Mouse (Mus musculus) inflammation-experienced regulatory T-cells, adult 6 months (primary cell): ENCODE results near the gene Stpg1. TPM values are rescaled to one million over a fixed set of nuclear protein-coding genes. Genes with fewer than 3 reads are reported as not detected.

Experiments used
- ATAC-seq: one replicate; pipeline ENCODE4 v1.8.0; 2017
- polyA plus RNA-seq, 3 experiments: library from polyadenylated mRNA; unstranded; fragments of 100-300 nt; shearing (Covaris generic); gene quantifications; one replicate each; pipeline ENCODE4 v1.2.1; 2017

Stpg1 gene
- polyA plus RNA-seq, 3 experiments from 2014 or later = 0.19 TPM; not detected in 2

DNA sequence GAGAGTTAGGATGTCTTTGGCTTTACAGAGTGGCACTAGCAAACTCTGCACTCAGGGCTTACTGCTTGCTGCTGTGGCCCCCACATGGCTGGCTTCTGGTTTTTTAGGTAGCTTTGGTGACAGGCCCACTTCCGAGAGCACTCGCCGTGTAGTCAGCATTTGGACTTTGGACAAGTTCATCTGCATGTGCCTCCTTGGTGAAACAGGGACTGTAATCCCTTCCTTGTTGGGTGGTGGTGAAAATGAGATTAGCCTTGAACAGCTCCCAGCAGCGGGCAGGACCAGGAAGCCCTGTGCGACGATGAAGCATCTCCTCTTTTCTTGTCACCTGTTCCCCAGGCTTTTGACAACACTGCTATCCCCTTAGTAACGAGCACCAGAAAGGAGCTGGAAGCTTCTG, 19.3 kb downstream of the Stpg1 start:
- ATAC-seq = no peak

DNA sequence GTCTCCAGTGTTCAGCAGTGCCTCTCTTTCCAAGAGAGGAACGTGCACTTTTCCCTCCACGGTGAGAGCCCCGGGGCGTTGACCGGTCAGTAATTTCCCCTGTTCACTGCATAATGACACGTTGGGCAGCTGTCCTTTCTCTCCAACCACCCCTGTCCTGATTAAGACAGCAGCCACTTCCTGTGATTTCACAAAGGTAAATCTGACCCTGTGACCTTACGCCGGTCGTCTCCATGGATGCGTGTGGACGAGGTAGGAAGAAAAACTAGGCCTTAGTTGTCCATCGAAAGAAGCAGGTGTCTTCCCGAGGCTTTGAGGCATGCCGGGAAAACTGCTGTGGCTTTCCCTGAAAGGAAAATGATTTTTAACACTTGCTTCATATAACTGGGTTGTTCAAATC, 20.3 kb downstream of the Stpg1 start:
- ATAC-seq = no peak

DNA sequence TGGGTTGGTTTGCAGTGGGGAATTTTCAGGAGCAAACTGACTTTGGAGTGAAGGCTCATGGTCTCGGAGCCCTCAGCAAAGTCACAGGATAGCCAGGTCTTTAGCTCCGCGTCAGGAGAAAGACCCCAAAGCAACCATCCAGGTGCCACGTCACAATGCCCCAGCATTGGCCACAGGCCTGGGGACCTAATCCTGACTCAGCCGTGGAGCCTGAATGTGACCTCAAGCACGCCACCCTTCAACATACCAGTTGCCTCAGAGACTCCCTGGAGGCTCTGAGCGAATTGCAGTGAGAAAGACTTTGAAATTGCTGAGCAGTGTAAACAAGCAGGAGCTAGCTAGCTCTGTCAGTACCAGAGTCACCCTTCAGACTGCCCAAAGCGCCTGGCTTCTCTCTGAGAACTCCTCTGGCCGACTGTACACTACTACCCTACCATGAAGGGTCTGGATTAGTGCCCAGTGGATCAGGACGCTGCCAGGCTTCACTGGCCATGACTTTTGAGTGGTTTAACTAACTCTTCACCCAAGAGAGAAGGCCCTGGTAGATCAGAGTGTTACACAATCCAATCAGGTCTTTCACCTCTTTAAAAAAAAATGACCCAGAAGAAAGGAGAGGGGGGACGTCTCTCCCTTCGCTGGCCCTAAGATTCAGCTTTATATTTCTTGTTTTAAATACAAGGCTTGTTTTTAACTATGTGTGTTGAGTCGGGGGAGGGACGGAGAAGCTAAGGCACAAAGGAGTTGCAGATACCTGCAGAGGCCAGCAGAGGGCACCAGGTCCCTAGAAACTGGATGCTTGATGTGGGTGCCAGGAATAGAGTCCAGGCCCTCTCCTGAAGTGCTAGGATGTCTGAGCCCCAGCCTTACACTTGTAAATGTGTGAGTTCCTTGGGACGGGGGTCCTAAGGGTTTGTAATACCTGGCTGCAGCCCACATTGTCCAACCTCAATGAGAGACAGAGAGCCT, 22.0 kb downstream of the Stpg1 start:
- ATAC-seq = no peak

DNA sequence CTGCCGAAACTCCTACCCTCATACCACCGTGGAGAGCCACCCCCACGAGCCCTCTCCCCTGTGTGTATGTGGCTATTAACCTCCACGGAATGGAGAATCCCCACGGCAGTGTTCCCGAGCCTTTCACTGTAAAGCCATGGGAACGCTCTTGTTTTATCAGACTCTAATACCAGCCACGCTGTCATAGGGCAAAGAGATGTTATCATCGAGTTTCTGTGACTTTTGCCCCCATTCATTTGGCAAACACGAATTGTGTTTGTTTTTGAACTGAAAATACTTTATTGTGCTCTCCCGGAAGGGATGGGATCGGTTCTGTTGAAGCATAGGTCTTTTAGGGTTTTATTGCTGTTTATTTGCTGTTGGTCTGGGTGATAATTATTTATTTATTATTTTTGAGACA, 23.5 kb downstream of the Stpg1 start:
- no peak for ATAC-seq

DNA sequence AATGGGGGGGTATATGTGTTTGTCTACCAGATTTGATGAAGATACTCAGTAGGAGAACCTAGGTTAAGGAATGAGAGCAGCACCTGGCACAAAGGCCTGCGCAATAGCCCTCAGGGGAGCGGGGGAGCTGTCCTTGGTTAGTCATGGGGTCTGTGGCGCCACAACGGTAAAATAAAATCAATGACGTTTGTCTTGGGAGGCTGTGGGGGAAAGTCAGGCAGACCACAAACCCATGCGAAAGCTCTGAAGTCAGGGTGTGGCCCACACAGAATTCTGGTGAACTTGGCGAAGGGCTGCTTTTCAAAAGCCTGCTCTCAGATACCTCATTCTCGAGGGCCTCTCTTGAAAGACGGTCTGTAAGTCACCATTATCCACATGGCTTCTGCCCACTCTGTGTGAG, 25.8 kb downstream of the Stpg1 start:
- ATAC-seq = no peak

DNA sequence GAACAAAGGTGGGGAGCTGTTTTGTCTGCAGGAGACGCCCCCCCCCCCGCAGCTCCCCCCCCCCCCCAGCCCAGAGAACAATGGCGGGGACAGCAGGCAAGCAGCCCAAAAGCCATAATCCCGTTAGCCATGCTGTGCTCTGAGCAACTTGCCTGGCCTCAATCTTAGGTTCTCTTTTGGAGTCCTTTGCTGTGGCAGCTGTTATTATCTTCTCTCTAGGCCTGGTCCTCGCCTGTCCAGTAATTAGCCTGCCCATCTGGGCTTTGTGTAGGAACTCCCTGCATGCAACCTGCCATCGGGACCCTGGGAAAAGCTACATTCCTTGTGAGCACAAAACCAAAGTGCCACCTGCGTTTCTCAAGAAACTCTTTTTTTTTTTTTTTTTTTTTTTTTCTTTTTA, 29.3 kb downstream of the Stpg1 start:
- ATAC-seq = no peak

DNA sequence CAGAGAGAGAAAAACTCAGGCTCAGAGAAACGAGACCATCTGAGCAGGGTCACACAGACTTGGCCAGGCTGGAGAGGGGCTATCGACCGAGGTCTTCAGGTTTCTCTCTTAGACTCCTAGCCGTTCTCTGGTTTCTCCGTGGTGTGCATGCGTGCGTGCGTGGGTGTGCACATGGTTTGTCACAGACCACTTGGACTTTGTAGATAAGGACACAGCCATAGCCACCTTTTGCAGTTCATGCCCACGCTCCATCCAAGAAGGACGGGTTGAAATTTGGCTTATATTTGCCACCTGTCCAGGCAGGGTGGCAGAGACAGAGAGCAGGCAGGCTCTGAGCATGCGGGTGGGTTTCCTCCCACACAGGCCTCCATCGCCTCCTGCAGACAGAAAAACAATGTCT, 30.5 kb downstream of the Stpg1 start:
- no peak for ATAC-seq

DNA sequence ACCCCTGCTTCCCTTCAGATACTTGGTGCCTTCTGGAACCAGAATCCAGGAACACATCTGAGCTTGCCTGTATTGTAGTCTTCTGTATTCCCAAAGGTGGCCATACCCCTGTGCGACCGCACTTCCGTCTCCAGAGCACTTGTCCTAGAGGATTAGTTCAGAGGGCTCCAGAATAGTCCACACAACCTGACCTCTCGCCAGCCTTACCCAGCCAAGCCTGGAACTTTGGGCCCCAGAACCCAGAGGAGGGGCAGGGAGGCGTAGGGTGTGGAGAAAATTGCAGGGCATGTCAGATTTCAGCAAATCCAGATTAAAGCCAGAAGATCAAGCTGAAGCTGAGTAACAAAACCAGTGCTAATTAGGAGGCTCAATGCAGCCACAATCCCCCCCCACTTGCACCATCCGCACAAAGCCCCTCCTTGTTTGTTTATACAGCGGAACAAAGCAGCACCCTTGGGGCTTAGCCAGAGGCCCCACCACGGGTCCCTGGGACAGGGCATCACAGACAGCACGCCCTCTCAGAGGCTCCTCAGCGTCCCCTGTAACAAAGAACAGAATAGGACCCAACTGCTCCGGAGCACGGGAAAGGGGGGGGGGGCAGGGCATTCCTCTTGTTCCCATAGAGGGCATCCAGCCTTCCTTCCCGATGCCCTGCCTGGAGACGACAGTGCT, 31.6 kb downstream of the Stpg1 start:
- no peak for ATAC-seq

DNA sequence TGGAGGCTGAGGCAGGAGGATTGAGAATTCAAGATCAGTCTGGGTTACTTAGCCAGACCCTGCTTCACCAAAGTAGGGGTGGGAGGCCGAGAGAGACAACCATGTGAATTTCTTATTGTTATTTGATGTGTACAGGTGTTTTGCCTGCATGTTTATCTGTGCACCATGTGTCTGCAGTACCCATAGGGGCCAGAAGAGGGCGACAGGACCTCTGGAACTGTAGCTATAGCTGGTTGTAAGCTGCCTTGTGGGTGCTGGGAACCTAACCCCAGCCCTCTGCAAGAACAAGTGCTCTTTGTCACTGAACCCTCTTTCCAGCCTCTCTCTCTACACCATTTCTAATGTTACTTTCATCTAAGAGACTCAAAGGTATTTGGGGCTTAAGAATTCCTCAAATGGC, 35.7 kb downstream of the Stpg1 start:
- no peak for ATAC-seq

DNA sequence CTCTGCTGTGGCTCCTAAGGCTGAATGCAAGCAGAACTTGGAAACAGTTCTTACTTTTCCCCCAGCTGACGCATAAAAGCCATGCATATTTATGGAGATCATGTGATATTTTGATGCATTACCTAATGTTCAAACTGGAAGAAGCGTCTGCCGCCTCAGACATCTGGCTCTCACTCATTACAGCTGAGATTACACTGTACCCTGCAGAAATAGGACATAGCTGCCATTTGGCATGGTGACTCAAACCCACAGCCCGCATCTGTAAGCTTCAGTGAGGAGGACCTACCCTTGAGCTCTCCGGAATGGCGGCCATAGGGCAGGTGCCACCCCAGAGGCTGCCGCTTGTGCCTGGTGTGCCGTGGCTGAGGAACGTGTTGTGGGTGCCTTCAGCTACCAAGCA, 36.6 kb downstream of the Stpg1 start:
- ATAC-seq = no peak

DNA sequence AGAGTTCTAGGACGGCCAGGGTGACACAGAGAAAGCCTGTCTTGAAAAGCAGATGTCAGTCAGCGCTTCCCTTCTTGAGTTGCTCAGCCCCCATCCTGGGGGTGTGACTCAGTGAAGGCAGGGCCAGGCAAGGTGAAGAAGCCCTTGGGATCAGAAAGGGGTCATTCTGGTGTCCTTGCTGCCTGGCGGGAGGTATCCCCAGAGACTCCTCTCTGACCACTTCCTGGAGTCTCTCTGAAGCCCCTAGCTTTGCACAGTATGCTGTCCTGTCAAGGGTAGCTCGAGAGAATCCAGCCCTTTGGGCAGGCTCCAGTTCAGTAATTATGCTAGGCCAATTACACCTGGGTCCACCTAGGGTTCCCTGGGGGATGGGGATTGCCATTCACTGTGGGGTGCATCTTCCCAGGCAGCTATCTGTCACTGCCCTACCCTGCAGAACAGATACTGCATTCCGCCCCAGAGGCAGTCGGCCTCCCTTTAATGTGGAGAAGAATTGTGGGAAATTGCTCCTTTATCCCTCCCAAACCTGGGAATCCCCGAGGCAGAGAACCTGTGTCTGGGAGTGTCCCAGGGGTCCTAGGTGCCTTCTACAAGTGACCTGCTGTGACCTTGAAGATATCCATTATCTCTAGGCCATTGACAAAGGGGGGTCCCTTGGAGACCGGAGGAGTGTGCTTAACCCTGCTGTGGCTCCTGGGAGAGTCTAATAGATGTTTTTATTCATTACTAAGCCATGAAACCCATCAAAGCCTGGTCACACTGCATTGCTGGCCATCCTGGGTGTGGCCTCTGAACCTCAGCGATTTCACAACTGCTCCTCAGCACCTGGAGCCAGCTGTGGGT, 37.4 kb downstream of the Stpg1 start:
- no peak for ATAC-seq

DNA sequence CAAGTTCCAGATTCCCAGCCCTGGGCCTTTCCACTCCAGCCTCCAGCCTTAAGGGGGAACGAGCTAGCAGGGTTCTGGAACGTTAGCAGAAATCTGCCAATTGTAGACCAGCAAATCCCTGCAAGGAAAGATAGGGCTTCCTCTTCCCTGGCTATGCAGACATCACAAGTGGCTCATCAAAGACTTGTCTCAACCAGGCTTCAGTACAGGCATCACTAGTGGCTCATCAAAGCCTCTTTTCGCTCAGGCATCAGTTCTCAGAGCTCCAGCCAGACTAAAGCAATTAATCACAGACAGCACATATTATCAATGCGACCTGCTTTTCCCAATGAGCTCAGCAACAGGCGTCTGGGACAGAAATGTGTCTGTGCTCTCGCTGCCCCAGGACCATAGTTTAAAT, 38.4 kb downstream of the Stpg1 start:
- ATAC-seq = no peak

DNA sequence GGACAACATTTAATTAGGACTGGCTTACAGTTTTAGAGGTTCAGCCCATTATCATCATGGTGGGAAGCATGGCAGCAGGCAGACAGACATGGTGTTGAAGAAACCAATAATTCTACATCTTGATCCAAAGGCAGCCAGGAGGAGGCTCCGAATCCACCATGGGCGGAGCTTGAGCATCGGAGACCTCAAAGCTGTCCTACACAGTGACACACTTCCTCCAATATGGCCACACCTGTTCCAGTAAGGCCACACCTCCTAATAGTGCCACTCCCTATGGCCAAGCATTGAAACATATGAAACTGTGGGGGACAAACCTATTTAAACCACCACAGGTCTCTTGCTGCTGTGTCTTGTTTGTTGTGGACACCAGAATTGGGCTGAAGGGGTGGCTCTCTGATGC, 40.4 kb downstream of the Stpg1 start:
- ATAC-seq = no peak

DNA sequence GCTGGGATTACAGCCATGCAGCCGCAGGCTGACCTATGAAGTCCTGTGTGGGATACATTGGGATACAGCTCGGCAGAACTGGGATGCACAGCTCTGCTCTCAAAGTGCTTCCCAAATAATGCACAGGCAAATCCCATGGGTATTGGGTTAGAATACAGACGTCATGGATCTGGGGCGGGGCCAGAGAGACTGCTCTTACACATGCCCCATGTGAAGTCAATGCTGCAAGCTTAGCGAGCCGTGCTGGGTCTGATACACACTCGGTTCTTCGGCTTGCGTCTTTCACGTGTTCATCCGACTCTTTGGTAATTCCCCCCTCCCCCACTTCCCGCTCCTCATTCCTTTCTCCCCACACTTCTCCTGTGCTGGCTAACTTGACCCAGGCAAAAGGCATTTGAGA, 44.5 kb downstream of the Stpg1 start:
- no peak for ATAC-seq

DNA sequence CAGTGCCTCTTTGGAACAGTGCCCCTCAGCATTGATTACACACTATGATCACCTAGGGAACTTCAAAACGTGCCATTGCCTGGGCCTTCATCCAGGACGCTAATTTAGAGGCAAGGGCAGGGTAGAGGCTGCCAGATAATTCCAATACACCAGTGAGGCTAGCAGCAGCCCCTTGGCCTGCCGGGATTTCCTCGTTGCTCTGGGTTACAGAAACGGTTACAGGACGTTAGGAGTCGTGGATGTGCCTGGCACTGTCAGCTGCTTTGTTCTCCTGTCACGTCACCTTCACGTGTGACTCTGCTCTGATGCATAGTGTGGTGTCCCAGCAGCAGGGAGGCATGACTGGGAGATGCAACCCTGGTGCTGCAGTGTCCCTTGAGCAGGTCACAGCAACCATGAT, 45.5 kb downstream of the Stpg1 start:
- no peak for ATAC-seq

DNA sequence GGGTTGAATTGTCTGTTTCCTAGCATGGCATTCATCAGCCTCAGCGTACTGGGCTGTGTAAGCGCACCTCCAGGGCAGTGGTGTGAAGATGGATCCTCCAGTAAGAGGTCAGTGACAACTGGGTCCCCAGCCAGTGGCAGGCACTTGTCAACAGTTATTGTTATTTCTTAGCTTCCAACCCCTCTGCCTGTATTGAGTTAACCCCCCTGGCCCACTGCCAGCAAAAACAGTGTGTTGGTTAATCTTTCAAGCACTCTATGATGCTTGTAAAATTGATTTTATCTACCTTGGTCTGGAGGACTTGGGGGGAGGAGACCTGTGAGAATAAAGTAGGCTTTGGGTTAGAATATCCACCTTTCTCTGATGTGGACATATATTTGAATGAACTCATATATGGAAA, 49.7 kb downstream of the Stpg1 start:
- no peak for ATAC-seq

DNA sequence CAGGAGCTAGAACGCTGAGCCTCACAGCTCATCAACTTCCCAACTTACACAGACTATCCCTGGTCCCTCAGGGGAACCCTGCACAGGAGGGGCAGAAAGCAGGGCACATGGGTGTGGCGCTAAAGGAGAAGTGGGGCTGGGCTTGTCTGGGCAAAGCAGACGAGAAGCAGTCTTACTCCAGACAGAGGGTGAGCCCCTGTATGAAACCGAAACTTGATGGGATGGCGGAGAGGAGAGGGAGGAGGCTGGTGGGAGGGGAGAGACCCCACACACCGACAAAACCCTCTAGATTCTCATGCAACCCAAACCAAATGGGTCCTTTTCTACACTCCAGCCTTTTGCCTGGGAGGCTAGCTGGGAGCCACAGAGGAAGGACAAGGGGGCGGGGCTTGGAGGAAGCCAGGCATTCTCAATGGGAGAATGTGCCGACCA, 50.5 kb downstream of the Stpg1 start:
- ATAC-seq = no peak

DNA sequence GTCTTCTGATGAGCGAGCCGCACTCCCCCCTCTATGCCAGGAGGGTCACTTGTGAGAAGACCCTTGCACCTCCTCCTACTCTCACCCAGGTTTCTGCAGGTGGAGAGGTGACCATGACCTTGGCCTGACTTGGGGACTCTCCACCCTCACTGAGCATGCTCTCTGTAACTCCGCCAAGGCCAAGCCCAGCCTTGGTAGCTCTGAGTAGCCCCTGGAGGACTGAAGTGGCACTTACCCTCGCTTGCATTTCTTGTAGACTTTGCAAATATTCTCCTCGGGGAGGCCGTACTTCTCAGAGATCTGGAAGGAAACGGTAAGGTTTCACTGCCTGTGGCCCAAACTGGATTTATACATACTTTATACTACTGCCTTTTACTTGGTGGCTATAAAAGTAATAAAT, 51.4 kb downstream of the Stpg1 start:
- ATAC-seq = no peak

DNA sequence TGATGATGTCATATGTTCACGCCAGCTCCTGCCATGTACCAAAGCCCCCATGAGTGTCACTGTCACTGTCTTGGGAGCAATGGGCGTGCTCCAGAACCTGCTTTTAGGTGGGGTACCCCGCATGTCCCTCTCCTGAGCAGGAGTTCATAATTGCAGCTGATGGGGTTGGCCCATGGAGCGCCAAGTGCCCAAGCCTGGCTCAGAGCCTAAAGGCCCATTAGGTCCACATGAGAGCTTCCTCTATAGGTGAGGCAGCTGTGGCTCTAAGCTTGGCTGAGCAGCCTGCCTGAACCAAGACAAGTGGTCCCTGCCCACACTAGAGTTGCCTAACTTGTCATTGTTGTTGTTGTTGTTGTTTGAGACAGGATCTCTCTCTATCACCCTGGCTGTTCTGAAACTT, 52.2 kb downstream of the Stpg1 start:
- no peak for ATAC-seq

DNA sequence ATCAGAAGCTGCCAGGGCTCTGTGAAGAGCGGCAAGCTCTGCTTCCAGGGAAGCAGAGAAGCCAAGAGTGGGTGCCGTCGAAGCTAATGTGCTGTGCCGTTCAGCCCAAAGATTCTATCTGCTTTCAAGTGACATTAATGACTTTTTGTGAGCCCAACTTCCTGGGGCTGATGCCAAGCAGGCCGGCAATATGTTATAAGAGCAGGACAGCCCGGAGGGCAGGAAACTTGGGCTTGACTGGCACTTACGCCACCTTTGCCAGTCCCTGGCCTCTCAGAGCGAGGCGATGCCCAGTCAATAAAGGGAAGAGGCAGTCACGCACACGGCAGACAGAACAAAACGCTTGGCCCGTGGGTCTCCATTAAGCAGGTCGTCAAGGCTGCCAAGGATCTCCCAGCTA, 53.0 kb downstream of the Stpg1 start:
- ATAC-seq = no peak

DNA sequence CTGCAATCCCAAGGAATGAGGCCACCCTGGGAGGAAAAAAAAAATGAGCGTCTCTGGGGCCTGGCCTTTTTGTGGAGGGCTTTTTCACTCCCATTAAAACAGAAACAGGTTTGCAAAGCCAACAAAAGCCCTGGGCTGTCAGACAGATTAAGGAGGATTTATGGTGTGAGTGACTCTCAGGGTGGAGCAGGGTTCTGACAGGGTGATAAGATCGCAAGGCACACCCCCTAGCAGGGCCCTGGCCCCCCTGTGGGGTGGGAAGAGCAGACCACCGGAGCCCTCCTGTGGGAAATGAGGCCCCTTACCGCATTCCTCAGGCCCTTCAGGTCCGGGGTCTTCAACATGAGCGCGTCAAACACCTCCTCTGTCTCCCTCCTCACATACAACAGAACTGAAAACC, 53.5 kb downstream of the Stpg1 start:
- ATAC-seq = no peak

DNA sequence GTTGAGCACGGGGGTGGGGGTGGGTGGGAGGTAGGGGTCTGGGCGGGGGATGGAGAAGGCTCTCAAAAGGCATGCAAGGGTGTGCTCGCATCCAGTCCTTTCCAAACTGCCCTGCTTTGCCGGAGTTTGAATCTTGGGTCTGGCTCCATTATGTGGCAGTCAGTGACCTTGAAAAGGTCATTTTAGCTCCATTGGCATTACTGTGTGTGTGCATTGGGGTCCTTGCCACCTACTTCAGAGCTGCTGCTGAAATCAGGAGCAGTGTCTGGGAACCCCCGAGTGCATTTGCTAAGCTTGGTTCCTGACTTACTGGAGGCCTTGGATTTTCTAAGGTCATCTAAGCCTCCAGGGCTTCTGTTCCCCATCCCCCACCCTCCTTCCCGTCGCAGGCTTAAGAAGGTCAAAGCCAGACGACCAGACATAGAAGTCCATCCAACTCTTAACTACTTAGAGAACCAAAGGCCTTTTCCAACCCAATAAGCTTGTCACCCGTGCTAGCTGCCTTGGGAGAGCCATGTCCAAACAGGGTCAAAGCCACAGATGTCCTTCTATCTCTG, 54.0 kb downstream of the Stpg1 start:
- ATAC-seq = no peak

DNA sequence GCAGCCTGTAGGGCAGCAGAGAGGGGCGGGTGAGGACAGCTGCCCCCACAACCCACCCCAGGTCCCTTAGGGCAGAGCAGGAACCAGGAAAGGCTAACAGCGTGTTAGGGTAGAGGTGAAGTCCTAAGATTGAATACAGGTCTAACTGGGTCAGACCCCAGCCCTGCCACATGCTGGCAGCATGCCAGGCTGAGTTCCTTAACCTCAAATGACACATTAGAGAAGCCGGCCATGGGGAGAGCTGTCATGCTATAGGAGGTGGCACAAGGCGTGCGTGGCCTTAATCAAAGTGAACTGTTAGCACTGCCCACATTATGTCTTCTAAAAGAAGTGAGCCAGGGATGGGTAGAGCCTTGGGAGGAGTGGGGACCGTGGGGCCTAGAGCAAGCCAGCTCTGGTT, 54.7 kb downstream of the Stpg1 start:
- no peak for ATAC-seq
